Mouse (Mus musculus) ES-Bruce4 (cell line): ENCODE results near the gene Fbxo40.

Experiments
- CTCF ChIP-seq: IDR thresholded peaks from one replicate; pipeline ENCODE4 v1.8.1; 2011; ENCODE audit warnings: low read depth, low read length
- EP300 ChIP-seq: IDR thresholded peaks from 2 replicates; pipeline ENCODE4 v1.6.1; 2011; ENCODE audit warnings: low read depth, low read length; ENCODE audit not compliant: insufficient read depth
- POLR2A ChIP-seq: IDR thresholded peaks from one replicate; pipeline ENCODE4 v1.8.1; 2011; ENCODE audit warnings: low read length; ENCODE audit not compliant: insufficient read depth

DNA sequence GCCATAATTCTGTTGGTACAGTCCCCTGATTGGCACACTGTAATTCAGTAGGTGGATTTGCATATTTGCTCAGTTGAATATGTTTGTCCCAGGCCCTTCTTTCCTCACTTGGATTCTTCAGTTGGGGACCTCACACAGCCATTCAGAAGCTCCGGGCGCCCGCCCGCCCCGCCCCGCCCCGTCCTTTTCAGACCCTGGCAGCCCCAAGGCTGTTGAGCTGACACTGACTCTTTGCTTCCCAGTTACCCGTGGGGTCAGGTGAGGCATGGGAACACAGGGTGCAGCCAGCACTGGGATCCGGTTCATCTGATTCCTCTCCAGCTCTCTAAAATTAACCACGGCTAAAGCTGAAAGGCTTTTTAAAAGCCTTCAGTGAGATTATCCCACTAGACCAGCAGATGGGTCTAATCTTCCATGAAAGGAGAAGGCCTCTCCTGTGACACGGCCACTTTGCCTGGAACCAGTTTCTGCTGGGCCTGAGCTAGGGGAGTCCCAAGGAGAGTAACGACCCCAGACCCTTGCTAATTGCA is 45.3 kb downstream of the Fbxo40 start:
- TF ChIP-seq POLR2A (no peak), CTCF (no peak), EP300 (no peak)
